ENCODE assay signal across 12 mouse cellular contexts in genomic region chr9:110750404-110751187, GRCm38 (mm10). TPM values are rescaled to one million over a fixed set of nuclear protein-coding genes. Genes with fewer than 3 reads are reported as not detected.
DNase-seq lines count a peak whose midpoint lies in the region; ATAC-seq and TF ChIP-seq lines count a peak whose summit lies in the region.
"Had no signal": no experiment of that assay in that cellular context is flagged by ENCODE, and none has a peak within 500 bp of the region (broad histone marks: within the 10 kb centered on the region; RNA-seq: fewer than 3 reads in every experiment).

No protein-coding gene starts in this region.

- no peaks in the 10 kb centered on the region for H3K36me3 ChIP-seq in intestine, embryonic 14.5 days (ENCODE audit: control insufficient read depth, insufficient read depth, low read length)
- H3K36me3 ChIP-seq in intestine, embryonic 16.5 days (ENCODE audit: control insufficient read depth, insufficient read depth, low read length) = no peaks in the 10 kb centered on the region
- H3K36me3 ChIP-seq in embryonic facial prominence, embryonic 11.5 days (replicated peaks; ENCODE audit: control insufficient read depth, insufficient read depth, low read depth, low read length) = no peaks in the 10 kb centered on the region
- H3K36me3 ChIP-seq in heart, embryonic 15.5 days = no peaks in the 10 kb centered on the region
- H3K36me3 ChIP-seq in limb, embryonic 12.5 days = no peaks in the 10 kb centered on the region

- no peak for TF ChIP-seq CTCF in left cerebral cortex, adult 2 months (IDR thresholded peaks at IDR 0.05)

- H3K4me2 ChIP-seq in intestine, embryonic 14.5 days (ENCODE audit: low read length) = peak overlapping the region; percentile 30; the same call in 1 of the 2 replicates
- H3K4me2 ChIP-seq in intestine, embryonic 16.5 days (ENCODE audit: low read depth, low read length) = no peak overlapping the region
- H3K4me2 ChIP-seq in embryonic facial prominence, embryonic 11.5 days (ENCODE audit: low read depth, low read length) = no peak overlapping the region
- peak overlapping the region; percentile 46 for H3K4me2 ChIP-seq in heart, embryonic 15.5 days
- peak overlapping the region; percentile 47 for H3K4me2 ChIP-seq in limb, embryonic 12.5 days

- H3K4me3 ChIP-seq in intestine, embryonic 14.5 days (ENCODE audit: low read depth, low read length) = no peak overlapping the region
- no peak overlapping the region for H3K4me3 ChIP-seq in intestine, embryonic 16.5 days (ENCODE audit: low read length)
- H3K4me3 ChIP-seq in embryonic facial prominence, embryonic 11.5 days (ENCODE audit: low read depth, low read length) = no peak overlapping the region
- H3K4me3 ChIP-seq in heart, embryonic 15.5 days = no peak overlapping the region
- H3K4me3 ChIP-seq in limb, embryonic 12.5 days (replicated peaks) = no peak overlapping the region
- no peak overlapping the region for H3K4me3 ChIP-seq in left cerebral cortex, adult 2 months

- H3K4me1 ChIP-seq in intestine, embryonic 14.5 days (replicated peaks; ENCODE audit: control insufficient read depth, insufficient read depth, low read length) = peaks cover 22% of the 10 kb centered on the region
- H3K4me1 ChIP-seq in intestine, embryonic 16.5 days (ENCODE audit: control insufficient read depth, insufficient read depth, low read length) = 0 out of 2 replicates have a peak, but pooled peaks cover 2% of the 10 kb centered on the region
- H3K4me1 ChIP-seq in embryonic facial prominence, embryonic 11.5 days (ENCODE audit: control insufficient read depth, insufficient read depth, low read length) = no peaks in the 10 kb centered on the region; the same call in 1 of the 2 replicates
- peaks cover 44% of the 10 kb centered on the region for H3K4me1 ChIP-seq in heart, embryonic 15.5 days (replicated peaks)
- peaks cover 71% of the 10 kb centered on the region for H3K4me1 ChIP-seq in limb, embryonic 12.5 days (replicated peaks)

- no peaks in the 10 kb centered on the region for H3K27me3 ChIP-seq in intestine, embryonic 14.5 days (replicated peaks; ENCODE audit: control insufficient read depth, insufficient read depth, low read length)
- no peaks in the 10 kb centered on the region for H3K27me3 ChIP-seq in intestine, embryonic 16.5 days (replicated peaks; ENCODE audit: control insufficient read depth, insufficient read depth, low read length)
- H3K27me3 ChIP-seq in embryonic facial prominence, embryonic 11.5 days (ENCODE audit: control insufficient read depth, insufficient read depth, low read length) = no peaks in the 10 kb centered on the region
- no peaks in the 10 kb centered on the region for H3K27me3 ChIP-seq in heart, embryonic 15.5 days
- H3K27me3 ChIP-seq in limb, embryonic 12.5 days = peaks cover 38% of the 10 kb centered on the region

- WGBS in intestine, embryonic 14.5 days = 24% methylated on average over 14 of the region's 14 CpGs
- WGBS in intestine, embryonic 16.5 days = 26% methylated on average over 14 of the region's 14 CpGs
- 29% methylated on average over 14 of the region's 14 CpGs for WGBS in embryonic facial prominence, embryonic 11.5 days
- 9% methylated on average over 14 of the region's 14 CpGs for WGBS in heart, embryonic 15.5 days
- 8% methylated on average over 14 of the region's 14 CpGs for WGBS in limb, embryonic 12.5 days

- no peak for DNase-seq in intestine, embryonic 14.5 days (ENCODE audit: low spot score)
- DNase-seq in embryonic facial prominence, embryonic 11.5 days (ENCODE audit: low spot score) = peak; percentile 51
- DNase-seq in left cerebral cortex, adult 2 months (ENCODE audit: extremely low spot score in 1 of 2, low spot score in 2 of 2) = no peak
- DNase-seq: adrenal gland, postnatal 10 days; cerebellum, adult 11 months had no signal

- intact Hi-C loops in left cerebral cortex, adult 2 months (cut with DNase I) = no loop called here

- no peaks in the 10 kb centered on the region for H3K9me3 ChIP-seq in intestine, embryonic 14.5 days (ENCODE audit: control insufficient read depth, low read length)
- H3K9me3 ChIP-seq in intestine, embryonic 16.5 days (ENCODE audit: control insufficient read depth, low read length) = no peaks in the 10 kb centered on the region
- no peaks in the 10 kb centered on the region for H3K9me3 ChIP-seq in embryonic facial prominence, embryonic 11.5 days (replicated peaks; ENCODE audit: control insufficient read depth, low read length)
- H3K9me3 ChIP-seq in heart, embryonic 15.5 days (replicated peaks) = no peaks in the 10 kb centered on the region
- no peaks in the 10 kb centered on the region for H3K9me3 ChIP-seq in limb, embryonic 12.5 days

- no peak overlapping the region for H3K9ac ChIP-seq in intestine, embryonic 14.5 days (ENCODE audit: low read length)
- H3K9ac ChIP-seq in intestine, embryonic 16.5 days (ENCODE audit: low read depth, low read length) = no peak overlapping the region
- H3K9ac ChIP-seq in embryonic facial prominence, embryonic 11.5 days (replicated peaks; ENCODE audit: low read length) = peak overlapping the region; percentile 5; the same call in 1 of the 2 replicates
- H3K9ac ChIP-seq in heart, embryonic 15.5 days = 0 out of 2 replicates have a peak overlapping the region, but pooled peaks have one; percentile 30
- H3K9ac ChIP-seq in limb, embryonic 12.5 days (replicated peaks) = no peak overlapping the region

- H3K27ac ChIP-seq in intestine, embryonic 14.5 days (ENCODE audit: low read depth) = peak overlapping the region; percentile 36; the same call in 1 of the 2 replicates
- no peak overlapping the region for H3K27ac ChIP-seq in intestine, embryonic 16.5 days (ENCODE audit: low read length)
- H3K27ac ChIP-seq in embryonic facial prominence, embryonic 11.5 days (replicated peaks; ENCODE audit: low read depth, low read length) = 0 out of 2 replicates have a peak overlapping the region, but pooled peaks have one; percentile 9
- H3K27ac ChIP-seq in heart, embryonic 15.5 days = peak overlapping the region; percentile 84
- H3K27ac ChIP-seq in limb, embryonic 12.5 days = peak overlapping the region; percentile 86
- no peak overlapping the region for H3K27ac ChIP-seq in left cerebral cortex, adult 2 months

- no peak; the same call in 1 of the 2 replicates for ATAC-seq in intestine, embryonic 14.5 days (replicated peaks; ENCODE audit: low FRiP score, low TSS enrichment, low read depth)
- ATAC-seq in intestine, embryonic 16.5 days = no peak
- no peak for ATAC-seq in embryonic facial prominence, embryonic 11.5 days (replicated peaks; ENCODE audit: insufficient number of reproducible peaks, low FRiP score, low TSS enrichment, low read depth)
- peak; percentile 71 for ATAC-seq in heart, embryonic 15.5 days (replicated peaks; ENCODE audit: insufficient number of reproducible peaks, insufficient read depth, low FRiP score, low read depth)
- ATAC-seq in limb, embryonic 12.5 days (ENCODE audit: insufficient number of reproducible peaks, insufficient read depth, low FRiP score, low TSS enrichment, low read depth) = peak; percentile 46
- no peak for ATAC-seq in cerebellum, adult (ENCODE audit: insufficient number of reproducible peaks, low FRiP score, low TSS enrichment)
- ATAC-seq: forebrain, embryonic 14.5 days had no signal

RNA-seq across cellular contexts. Expression of gene Pth1r, which starts 3.7 kb away (rescaled TPM):
- 25.7 and 26.7 TPM in 2 replicates for polyA plus RNA-seq in intestine, embryonic 14.5 days (2014; fragmentation: Nextera tagmentation; extraction: Ambion mirVana)
- 15.4 and 16.4 TPM in 2 replicates for polyA plus RNA-seq in intestine, embryonic 16.5 days (2015; fragmentation: Nextera tagmentation; extraction: Ambion mirVana)
- polyA plus RNA-seq in embryonic facial prominence, embryonic 11.5 days (2014; fragmentation: Nextera tagmentation; extraction: Ambion mirVana) = 37.8 and 39.8 TPM in 2 replicates
- polyA plus RNA-seq in heart, embryonic 15.5 days (2015; fragmentation: Nextera tagmentation; extraction: Ambion mirVana) = 23.2 and 26.1 TPM in 2 replicates
- polyA plus RNA-seq in limb, embryonic 12.5 days (2016; fragmentation: Nextera tagmentation; extraction: Ambion mirVana) = 76.6 and 81.8 TPM in 2 replicates
- 1 to 10 TPM; 5.8 to 7.2 TPM for total RNA-seq in left cerebral cortex, adult 2 months (2021)

RNA-seq across cellular contexts. Expression of gene Myl3, which starts 8.9 kb away (rescaled TPM):
- polyA plus RNA-seq in intestine, embryonic 14.5 days (2014; fragmentation: Nextera tagmentation; extraction: Ambion mirVana) = 0.23 and 1.6 TPM in 2 replicates
- polyA plus RNA-seq in intestine, embryonic 16.5 days (2015; fragmentation: Nextera tagmentation; extraction: Ambion mirVana) = 0.67 and 0.71 TPM in 2 replicates
- 2.8 and 14.9 TPM in 2 replicates for polyA plus RNA-seq in embryonic facial prominence, embryonic 11.5 days (2014; fragmentation: Nextera tagmentation; extraction: Ambion mirVana)
- 3,797 and 4,490 TPM in 2 replicates for polyA plus RNA-seq in heart, embryonic 15.5 days (2015; fragmentation: Nextera tagmentation; extraction: Ambion mirVana)
- polyA plus RNA-seq in limb, embryonic 12.5 days (2016; fragmentation: Nextera tagmentation; extraction: Ambion mirVana) = 1.6 and 2.6 TPM in 2 replicates
- total RNA-seq in left cerebral cortex, adult 2 months (2021) = not detected

RNA-seq across cellular contexts. Expression of gene Prss42, which starts 47.4 kb away (rescaled TPM):
- polyA plus RNA-seq in intestine, embryonic 14.5 days (2014; fragmentation: Nextera tagmentation; extraction: Ambion mirVana) = not detected in 2 replicates
- not detected in 2 replicates for polyA plus RNA-seq in intestine, embryonic 16.5 days (2015; fragmentation: Nextera tagmentation; extraction: Ambion mirVana)
- polyA plus RNA-seq in embryonic facial prominence, embryonic 11.5 days (2014; fragmentation: Nextera tagmentation; extraction: Ambion mirVana) = not detected in 2 replicates
- polyA plus RNA-seq in heart, embryonic 15.5 days (2015; fragmentation: Nextera tagmentation; extraction: Ambion mirVana) = 0.15 TPM in 1 of 2 replicates, not detected in the other
- polyA plus RNA-seq in limb, embryonic 12.5 days (2016; fragmentation: Nextera tagmentation; extraction: Ambion mirVana) = not detected in 2 replicates
- not detected for total RNA-seq in left cerebral cortex, adult 2 months (2021)
- total RNA-seq: adrenal gland, postnatal 10 days; gastrocnemius, postnatal 4 days had no signal
- polyA plus RNA-seq: forebrain, embryonic 14.5 days; spleen, adult 2 months had no signal

Comparison
In these comparisons a context has a peak if more than half of its experiments do, and no peak if none do; other contexts are left out.
1. H3K27ac ChIP-seq: peak in intestine, embryonic 14.5 days (single experiment), embryonic facial prominence, embryonic 11.5 days (single experiment), heart, embryonic 15.5 days (single experiment) and limb, embryonic 12.5 days (single experiment); none in intestine, embryonic 16.5 days (single experiment) and left cerebral cortex, adult 2 months (single experiment).
2. H3K4me2 ChIP-seq: peak in intestine, embryonic 14.5 days (single experiment), heart, embryonic 15.5 days (single experiment) and limb, embryonic 12.5 days (single experiment); none in intestine, embryonic 16.5 days (single experiment) and embryonic facial prominence, embryonic 11.5 days (single experiment).
3. ATAC-seq: peak in heart, embryonic 15.5 days (single experiment) and limb, embryonic 12.5 days (single experiment); none in intestine, embryonic 14.5 days (single experiment), intestine, embryonic 16.5 days (single experiment), embryonic facial prominence, embryonic 11.5 days (single experiment) and cerebellum, adult (single experiment).
4. H3K9ac ChIP-seq: peak in embryonic facial prominence, embryonic 11.5 days (single experiment) and heart, embryonic 15.5 days (single experiment); none in intestine, embryonic 14.5 days (single experiment), intestine, embryonic 16.5 days (single experiment) and limb, embryonic 12.5 days (single experiment).
5. RNA of gene Myl3, which starts 8.9 kb away (polyA plus RNA-seq): 3,797 to 4,490 TPM in heart, embryonic 15.5 days; 2.8 to 14.9 TPM in embryonic facial prominence, embryonic 11.5 days, 1.6 to 2.6 TPM in limb, embryonic 12.5 days, 0.67 to 0.71 TPM in intestine, embryonic 16.5 days and 0.23 to 1.6 TPM in intestine, embryonic 14.5 days; every median in the first group is over 100 times any median in the second.